Mouse (Mus musculus) hindbrain, embryonic 13.5 days (tissue): ENCODE data around the gene Tctn1. TPM values are rescaled to one million over a fixed set of nuclear protein-coding genes. Genes with fewer than 3 reads are reported as not detected.

ENCODE experiments used
- polyA plus RNA-seq: library from polyadenylated mRNA; unstranded; fragments of >200 nt; fragmentation: Nextera tagmentation; extraction: Ambion mirVana; gene quantifications from 2 replicates; pipeline ENCODE4 v1.2.1, GENCODE M21; 2015

Gene Tctn1
- polyA plus RNA-seq, 1 experiment from 2014 or later: 5.9 TPM

Other genes with a start within 250 kb of the Tctn1 start
- 28.1 and 29.1 TPM in 2 replicates for gene Cux2, start 214.4 kb downstream of the Tctn1 start, polyA plus RNA-seq
- gene Myl2, start 163.5 kb downstream of the Tctn1 start, polyA plus RNA-seq: 3.7 and 7.3 TPM in 2 replicates
- gene Ccdc63, start 123.6 kb downstream of the Tctn1 start, polyA plus RNA-seq: not detected in 2 replicates
- 204 and 206 TPM in 2 replicates for gene Ppp1cc, start 106.2 kb downstream of the Tctn1 start, polyA plus RNA-seq
- gene Hvcn1, start 57.7 kb downstream of the Tctn1 start, polyA plus RNA-seq: 1.8 and 2.2 TPM in 2 replicates
- gene Pptc7, start 19.9 kb upstream of the Tctn1 start, polyA plus RNA-seq: 8.0 and 8.3 TPM in 2 replicates
- 21.0 and 23.9 TPM in 2 replicates for gene Rad9b, start 89.8 kb upstream of the Tctn1 start, polyA plus RNA-seq
- gene Vps29, start 89.9 kb upstream of the Tctn1 start, polyA plus RNA-seq: 297 and 305 TPM in 2 replicates
- 48.3 and 50.2 TPM in 2 replicates for gene Gpn3, start 107.4 kb upstream of the Tctn1 start, polyA plus RNA-seq
- gene Fam216a, start 107.9 kb upstream of the Tctn1 start, polyA plus RNA-seq: 131 and 132 TPM in 2 replicates
- 159 and 173 TPM in 2 replicates for gene Arpc3, start 127.4 kb upstream of the Tctn1 start, polyA plus RNA-seq
- gene Anapc7, start 157.2 kb upstream of the Tctn1 start, polyA plus RNA-seq: 46.7 and 51.8 TPM in 2 replicates
- 39.4 and 41.2 TPM in 2 replicates for gene Atp2a2, start 237.8 kb upstream of the Tctn1 start, polyA plus RNA-seq